Mouse (Mus musculus): ENCODE results near the gene Gm12248.

- TF ChIP-seq POLR2A (IDR thresholded peaks at IDR 0.05; ENCODE audit: control insufficient read depth, low read depth, low read length): no peak
- TF ChIP-seq CTCF (IDR thresholded peaks at IDR 0.05; ENCODE audit: control insufficient read depth, insufficient read depth, insufficient replicate concordance, low read depth, low read length): peak; percentile 26; the same call in 1 of the 2 replicates
Measured at GRCm38 (mm10) chr11:58126397-58127160, 33.6 kb upstream of the Gm12248 start.

All from testis, adult 2 months (tissue).